Mouse (Mus musculus): ENCODE data around the gene Mertk.

GRCm38 (mm10) chr2:128833435-128833834 is 134.7 kb downstream of the Mertk start:
- TF ChIP-seq POLR2A (IDR thresholded peaks at IDR 0.05; ENCODE audit: insufficient read depth, low read length) = no peak
- TF ChIP-seq CTCF (IDR thresholded peaks at IDR 0.05; ENCODE audit: low read depth, low read length) = no peak
- no peak for TF ChIP-seq EP300 (IDR thresholded peaks at IDR 0.05; ENCODE audit: insufficient read depth, low read depth, low read length)
